Mouse (Mus musculus): ENCODE data around the gene Spata4. TPM values are rescaled to one million over a fixed set of nuclear protein-coding genes. Genes with fewer than 3 reads are reported as not detected.
"Not testable (repeated sequence)": the region's sequence is repeated elsewhere in the genome, so short reads cannot be mapped to it uniquely, and the experiment has no call there.

The Spata4 gene
- total RNA-seq (2021), result not detected
- long read RNA-seq, experiment 1, result 0 reads
- long read RNA-seq, experiment 2, result 0 reads

DNA sequence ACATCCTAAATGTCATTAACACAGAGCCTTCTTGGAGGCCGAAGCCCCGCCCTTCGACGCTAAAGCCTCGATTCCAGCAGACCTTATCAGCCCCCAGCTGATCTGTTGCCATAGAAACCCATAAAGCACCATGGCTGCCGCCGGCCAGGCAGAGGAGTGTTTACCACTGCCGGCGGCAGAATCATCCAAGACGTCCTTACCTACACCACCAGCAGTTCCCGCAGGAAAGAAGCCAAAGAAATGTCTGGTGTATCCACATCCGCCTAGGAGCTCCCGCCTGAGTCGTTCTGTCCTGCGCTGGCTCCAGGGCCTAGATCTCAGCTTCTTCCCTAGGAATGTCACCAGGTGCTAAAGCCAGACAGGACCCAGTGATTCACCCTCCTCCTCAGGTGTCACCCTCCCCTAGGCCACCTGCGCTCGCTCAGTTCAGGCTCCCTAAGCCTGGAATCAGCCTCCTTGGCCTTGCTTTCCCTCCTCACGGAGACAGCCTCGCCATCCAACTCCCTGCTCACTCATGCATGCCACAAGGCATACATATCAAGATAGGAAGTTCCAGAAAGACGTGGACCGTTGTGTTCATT lies at the start of gene Spata4:
Spata4 (plus strand) TSS at position 111 of the 581 bp plus-strand sequence.
- intact Hi-C loops (cut with DNase I; ENCODE audit: low total_unique reads), result no loop called here
- DNase-seq, result no peak

DNA sequence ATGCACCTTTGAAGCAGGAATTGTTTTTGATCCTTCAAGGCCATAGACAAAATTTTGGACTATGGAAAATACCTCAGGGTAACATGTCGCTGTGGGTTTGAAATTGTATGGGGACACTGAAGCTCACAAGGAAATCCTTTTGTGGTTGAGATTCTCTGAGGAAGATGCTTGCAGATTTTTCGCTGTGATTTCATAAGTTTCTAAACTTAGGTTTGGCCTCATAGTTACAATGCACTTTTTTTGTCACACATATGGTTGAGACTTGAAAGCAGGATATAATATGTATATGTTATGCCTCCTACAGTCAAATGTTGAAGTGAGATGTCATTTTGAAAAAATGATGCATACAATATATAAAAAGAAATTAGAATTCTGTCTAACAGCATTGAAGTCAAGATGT lies 45.7 kb upstream of the Spata4 start:
- intact Hi-C loops (cut with DNase I; ENCODE audit: low total_unique reads), result no loop called here
- no peak for DNase-seq

DNA sequence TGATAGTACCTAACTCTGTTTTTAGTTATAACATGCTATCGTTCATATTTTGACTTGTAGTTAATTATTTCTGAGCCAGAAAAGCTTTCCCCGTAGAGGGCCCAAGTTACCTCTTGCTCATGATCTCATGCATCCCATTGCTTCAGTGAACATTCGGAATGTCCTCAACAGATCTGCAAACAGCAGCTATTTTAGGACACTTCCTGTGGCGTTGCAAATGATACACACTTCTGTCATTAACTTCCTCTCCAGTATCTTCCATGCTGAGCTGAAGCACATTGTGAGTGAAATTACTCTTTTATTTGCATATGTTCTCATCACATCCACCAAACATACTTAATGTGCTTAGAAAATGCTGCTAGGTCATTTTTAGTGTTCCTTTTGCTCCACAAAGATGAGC lies 38.4 kb upstream of the Spata4 start:
- no peak for DNase-seq
- intact Hi-C loops (cut with DNase I; ENCODE audit: low total_unique reads), result no loop called here

DNA sequence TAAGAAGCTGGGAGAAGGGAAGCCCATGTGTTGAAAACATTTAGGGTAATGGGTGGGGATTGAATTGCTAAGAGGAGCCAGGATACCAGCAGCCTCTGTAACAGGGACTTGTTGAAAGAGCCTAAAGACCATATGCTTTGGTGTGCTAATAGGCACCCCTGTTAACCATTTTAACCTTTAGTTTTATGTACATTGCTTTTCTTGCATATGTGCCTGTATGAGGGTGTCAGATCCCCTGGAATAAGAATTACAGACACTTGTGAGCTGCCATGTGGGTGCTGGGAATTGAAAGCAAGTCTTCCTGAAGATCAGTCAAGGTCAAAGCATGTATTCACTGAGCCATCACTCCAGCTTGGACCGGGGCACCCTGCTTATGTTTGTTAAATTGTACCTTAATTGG lies 35.4 kb upstream of the Spata4 start:
- no peak for DNase-seq
- intact Hi-C loops (cut with DNase I; ENCODE audit: low total_unique reads), result no loop called here

DNA sequence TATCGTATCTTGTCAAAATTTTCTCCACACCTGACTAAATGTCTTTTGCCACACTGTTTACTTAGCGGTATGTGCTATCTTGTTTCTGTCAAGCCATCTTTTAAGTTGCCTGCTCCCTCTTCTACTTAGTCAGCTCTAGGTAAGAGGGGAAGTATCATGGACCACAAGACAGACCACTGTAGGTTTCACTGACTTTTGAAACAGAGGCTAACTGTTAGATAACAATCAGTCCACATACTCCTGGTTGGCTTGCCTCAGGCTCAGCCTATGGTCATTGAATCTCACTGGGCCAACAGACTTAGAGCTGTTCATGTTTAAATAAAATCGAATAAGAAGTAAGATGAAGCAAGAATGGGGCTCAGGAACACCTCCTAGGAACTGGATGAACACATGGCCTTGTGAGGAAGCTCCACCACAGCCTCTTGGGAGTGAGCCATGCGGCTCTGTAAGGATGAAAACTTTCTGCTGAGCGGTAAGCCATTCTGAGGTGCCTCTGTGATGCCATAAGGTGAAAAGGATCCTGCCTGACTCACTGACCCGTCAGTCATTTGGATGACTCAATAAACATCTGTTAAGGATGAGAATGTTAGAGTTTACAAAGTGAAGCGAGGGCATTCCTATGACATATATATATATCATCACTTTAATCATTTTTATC lies 34.8 kb upstream of the Spata4 start:
- intact Hi-C loops (cut with DNase I; ENCODE audit: low total_unique reads), result no loop called here
- no peak for DNase-seq

DNA sequence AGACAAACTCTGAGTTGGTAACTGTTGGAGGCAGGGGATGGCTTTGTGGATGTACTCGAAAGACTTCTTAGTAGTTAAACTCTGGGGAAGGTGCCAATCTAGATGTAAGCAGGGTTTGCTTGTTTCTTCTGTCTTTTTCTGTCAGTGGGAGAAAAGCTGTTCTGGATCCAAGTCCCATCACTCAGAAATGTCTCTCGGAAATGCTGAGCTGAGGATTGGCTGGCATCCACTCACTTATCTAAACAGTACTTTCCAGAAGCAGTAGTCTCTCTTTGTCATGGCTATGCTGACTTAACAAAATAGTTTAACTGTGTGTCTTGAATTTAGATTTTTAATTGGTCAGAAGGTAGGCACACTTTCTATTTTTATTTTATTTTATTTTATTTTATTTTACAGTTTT lies 33.4 kb upstream of the Spata4 start:
- no peak for DNase-seq
- intact Hi-C loops (cut with DNase I; ENCODE audit: low total_unique reads), result no loop called here

DNA sequence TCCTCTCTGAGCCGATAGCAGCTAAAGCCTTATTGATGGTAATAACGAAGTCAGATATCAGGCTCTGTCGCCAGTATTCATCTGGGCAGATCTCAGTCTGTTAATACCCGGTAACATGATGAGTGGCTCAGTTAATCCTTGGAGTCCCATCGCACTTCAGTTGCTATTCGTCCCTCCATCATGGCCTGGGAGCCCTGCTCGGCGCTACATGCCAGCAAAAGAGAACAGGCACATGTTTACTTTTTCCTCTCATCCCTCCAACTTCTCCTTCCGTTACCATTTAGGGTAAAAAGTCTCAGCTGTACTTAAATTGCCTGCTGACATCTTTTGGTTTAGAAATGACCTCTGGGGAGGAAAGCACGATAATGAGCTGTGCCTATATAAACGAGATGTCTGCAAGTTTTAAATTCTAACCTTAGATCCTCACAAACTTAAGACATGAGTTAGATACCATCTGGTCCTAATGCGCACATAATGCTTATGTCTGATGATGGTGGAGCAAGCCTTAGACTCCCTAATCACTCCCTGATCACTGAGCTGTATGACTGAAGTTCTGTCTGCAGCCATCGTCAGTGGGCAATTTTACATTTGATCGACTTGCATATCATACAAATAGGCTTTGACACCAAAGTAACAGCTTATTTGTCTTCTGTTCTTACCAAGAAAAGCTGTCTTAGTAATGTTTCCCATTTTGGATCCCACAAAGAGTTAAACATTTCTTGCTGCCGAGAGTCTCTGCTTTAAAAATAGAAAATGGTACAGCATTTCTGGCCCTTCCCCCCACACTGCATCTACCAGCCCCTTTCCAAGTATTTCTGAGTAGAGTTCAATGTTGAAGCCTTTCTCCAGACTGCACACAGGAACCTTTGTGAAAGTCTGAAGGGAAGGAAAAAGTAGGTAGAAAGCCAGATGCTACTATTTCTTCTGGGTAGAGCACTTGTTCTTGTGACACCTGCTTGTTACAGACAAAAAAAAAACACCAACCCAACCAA lies 29.7 kb upstream of the Spata4 start:
- intact Hi-C loops (cut with DNase I; ENCODE audit: low total_unique reads), result no loop called here
- no peak for DNase-seq

DNA sequence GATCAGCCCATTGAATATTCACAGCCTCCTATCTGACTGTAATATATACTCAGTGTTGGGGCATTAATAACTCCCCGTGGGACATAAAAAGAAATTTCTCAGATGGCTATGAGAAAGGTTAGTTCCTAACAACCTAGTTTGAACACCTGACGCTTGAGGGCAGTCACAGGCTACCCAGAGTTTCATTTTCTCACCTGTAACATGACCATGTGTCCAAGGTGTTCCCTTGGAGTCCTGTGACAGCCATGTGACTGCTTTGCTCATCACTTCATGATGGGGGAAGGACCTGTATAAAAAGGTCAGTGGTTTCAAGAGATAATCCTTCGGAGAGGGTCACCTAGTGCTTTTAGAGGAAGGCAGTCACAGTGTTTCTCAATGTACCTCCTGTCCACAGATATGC lies 19.1 kb upstream of the Spata4 start:
- DNase-seq, result no peak
- intact Hi-C loops (cut with DNase I; ENCODE audit: low total_unique reads), result no loop called here

DNA sequence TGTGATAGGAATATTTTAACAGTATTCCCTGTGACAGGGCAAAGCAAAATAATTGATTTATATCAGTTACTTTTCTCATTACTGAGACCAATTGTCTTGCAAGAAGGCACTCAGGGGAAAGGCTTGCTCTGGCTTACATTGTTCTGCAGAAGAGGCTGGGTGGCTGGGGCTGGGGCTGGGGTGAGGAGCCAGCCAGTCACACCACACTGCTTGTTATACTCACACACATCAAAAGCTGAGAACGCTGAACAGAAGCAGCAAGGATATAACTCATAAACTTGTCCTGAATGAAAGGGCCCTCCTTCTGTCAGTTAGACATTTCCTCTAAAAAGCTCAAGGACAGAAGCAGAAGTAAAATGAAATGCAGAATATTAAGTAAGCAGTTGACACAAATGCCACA lies 17.7 kb upstream of the Spata4 start:
- intact Hi-C loops (cut with DNase I; ENCODE audit: low total_unique reads), result no loop called here

DNA sequence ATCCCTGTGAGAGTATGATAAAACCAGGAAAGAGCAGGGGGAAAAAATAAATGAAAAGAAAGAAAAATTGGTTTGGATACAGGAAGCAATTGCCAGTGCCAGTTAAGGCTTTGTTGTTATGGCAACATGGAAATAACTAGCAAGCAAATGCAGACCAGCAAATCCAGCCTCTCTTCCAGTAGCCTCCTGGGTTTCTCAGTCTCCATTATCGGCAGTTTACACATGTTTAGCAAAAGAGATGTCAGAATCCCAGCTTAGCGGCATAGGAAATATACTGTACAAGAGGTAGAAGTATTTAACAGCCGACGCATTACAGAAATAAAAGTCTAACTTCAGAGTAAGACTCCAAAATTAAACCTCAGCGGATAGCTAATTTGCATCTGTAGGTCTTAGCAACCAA lies 5.9 kb upstream of the Spata4 start:
- DNase-seq, result no peak
- intact Hi-C loops (cut with DNase I; ENCODE audit: low total_unique reads), result no loop called here

More for the DNA sequence above, 17.7 kb upstream of the Spata4 start:
- DNase-seq, result no peak

DNA sequence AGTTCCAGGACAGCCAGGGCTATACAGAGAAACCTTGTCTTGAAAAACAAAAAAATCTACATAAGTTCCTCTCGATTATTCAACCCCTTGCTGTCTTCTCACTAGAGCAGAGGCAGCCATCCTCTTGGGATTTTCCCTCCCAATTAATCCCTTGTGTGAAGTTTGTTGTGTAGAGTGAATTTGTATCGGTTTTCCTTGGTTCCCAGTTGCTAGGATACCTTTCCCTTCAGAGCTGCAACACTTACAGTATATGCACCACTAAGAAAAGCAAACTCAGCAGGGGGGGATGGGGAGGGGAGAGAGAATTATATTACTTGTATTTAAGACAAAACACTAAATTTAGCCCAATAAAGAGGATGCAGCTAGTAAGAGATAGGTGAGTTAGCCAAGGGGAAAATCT lies 4.5 kb upstream of the Spata4 start:
- intact Hi-C loops (cut with DNase I; ENCODE audit: low total_unique reads), result no loop called here
- no peak for DNase-seq

DNA sequence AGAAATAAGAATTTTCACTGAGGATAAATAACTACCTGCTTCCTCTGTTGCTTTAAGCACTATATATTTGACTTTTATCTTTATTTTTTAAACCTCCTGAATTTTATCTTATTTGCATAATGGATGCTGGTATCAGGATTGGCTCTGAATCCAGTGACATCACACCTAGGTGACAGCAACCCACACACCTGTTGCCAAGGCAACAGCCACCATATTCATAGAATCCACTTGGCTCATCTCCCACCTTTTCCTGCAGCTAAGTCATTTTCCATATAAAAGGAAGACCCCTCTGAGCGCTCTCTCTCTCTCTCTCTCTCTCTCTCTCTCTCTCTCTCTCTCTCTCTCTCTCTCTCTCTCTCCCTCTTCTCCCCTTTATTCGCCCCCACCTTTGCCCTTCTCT lies 3.6 kb upstream of the Spata4 start:
- intact Hi-C loops (cut with DNase I; ENCODE audit: low total_unique reads), result no loop called here
- DNase-seq, result no peak

DNA sequence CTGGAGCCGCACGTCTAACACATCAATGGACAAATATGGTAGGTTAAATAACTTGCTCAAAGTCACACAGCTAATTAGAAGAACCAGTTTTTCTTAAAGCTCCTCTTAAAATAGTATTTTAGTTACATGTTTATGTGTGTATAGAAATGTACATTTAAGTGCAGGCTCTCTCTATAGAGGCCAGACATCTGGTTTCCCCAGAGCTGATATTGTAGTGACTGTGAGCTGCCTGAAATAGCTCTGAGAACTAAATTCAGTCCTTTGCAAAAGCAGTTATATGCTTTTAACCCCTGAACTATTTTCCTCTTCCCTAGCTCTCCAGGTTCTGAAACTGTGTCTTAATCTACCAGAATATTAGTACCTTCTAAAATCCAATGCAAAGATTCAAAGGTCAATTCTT lies 3.2 kb upstream of the Spata4 start:
- no peak for DNase-seq
- intact Hi-C loops (cut with DNase I; ENCODE audit: low total_unique reads), result no loop called here

DNA sequence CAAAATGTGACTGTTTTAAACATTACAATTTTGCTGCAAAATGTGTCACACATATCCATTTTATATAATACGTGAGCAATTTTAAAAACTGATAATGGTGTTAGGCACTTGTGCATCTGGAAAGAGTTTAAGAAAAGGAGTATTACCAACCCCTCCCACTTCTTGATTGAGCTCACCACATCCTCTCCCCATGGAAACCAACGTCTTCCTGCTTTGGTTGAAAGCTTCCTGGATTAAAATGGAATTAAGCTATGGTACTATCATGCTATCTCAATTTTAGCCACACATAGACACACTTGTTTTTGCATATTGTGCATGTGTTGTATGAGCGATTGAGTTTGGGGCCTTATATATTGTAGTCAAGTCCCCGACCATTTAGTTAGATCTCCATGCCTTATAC lies 2.9 kb downstream of the Spata4 start:
- intact Hi-C loops (cut with DNase I; ENCODE audit: low total_unique reads), result no loop called here
- no peak for DNase-seq

DNA sequence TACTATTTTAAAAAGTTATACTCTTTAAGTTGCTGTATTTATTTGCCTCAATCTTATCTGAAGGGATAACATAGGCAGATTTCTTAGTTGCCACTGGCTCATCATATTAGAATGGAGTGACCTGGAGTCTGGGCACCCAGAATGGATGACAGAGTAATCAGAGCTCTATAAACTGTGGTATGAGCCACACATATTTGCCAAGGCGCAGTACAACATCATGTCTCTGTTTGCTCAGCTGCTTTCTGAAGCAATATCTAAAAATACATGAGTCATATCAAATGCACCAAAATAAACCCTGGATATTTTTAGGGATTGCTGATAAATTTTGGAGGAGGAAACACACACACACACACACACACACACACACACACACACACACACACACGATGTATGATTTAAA lies 8.8 kb downstream of the Spata4 start:
- intact Hi-C loops (cut with DNase I; ENCODE audit: low total_unique reads), result no loop called here
- DNase-seq, result peak; percentile 7

DNA sequence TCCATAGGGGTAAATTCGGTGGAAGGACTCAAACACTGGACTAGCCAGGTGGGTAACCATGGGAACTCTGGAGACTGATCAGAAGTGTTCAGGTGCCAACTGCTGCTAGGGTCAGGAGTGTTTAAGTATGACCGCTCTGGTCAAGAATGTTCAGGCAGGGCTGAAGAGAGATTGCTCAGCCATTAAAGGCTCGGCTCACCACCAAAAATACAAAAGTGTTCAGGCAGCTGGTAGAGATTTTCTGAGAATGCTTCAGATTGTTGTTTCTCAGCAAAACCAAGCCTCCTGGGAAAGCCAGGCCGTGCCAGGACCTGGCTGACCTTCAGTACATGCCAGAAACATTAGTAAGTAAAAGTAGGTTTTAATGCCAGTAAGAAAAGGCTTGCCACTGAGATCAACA lies 9.7 kb downstream of the Spata4 start:
- peak; percentile 42 for DNase-seq
- intact Hi-C loops (cut with DNase I; ENCODE audit: low total_unique reads), result no loop called here

DNA sequence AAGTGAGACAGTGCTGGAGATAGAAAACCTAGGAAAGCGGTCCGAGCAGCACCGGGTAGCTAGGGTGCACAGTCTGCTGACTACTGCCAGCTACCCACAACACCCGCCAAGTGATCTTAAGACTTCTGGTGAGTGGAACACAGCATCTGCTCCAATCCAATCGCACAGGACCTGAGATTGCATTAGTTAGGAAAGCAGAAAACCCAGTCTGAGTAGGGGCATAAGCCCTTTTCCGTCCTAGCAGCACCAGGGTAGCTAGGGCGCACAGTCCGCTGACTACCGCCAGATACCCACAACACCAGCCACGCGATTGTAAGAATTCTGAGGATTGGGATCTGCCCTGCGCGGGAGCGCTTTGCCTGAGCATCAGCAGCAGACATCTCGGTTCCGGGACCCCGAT lies 16.1 kb downstream of the Spata4 start:
- DNase-seq; intact Hi-C loops (cut with DNase I; ENCODE audit: low total_unique reads): not testable (repeated sequence)

DNA sequence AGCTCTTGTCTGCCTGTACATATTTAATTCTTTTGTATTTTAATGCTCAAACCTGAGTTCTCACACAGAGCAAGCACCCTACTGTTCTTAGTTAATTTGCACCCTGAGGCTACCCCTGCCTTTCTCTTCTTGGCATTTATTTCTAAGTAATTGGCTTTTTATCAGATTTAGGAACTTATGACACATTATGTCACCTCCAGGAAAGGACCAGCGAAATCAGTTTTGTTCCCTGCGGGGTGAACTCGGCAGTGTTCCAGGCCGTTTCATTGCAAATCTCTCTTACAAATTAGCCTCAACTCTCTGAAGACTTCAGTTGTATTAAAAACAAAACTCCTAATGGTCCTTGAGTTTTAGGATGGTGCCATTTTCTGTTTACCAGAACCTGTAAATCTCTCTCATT lies 38.1 kb downstream of the Spata4 start:
- intact Hi-C loops (cut with DNase I; ENCODE audit: low total_unique reads), result no loop called here
- DNase-seq, result no peak
